Mouse (Mus musculus) small intestine, adult 2 months (tissue): ENCODE measurements around the gene Tec.

Experiments used
- CTCF ChIP-seq: fragments of 200-500 bp; IDR thresholded peaks from 2 replicates; pipeline ENCODE4 v1.5.1; 2012; ENCODE audit warnings: low read depth, mild to moderate bottlenecking, control low read depth, inconsistent platforms, low read length, moderate library complexity, mixed read lengths; ENCODE audit not compliant: insufficient replicate concordance, insufficient read length; ENCODE audit errors: extremely low read depth
- POLR2A ChIP-seq: fragments of 200-500 bp; IDR thresholded peaks from 2 replicates; pipeline ENCODE4 v1.6.1; 2012; ENCODE audit warnings: low read depth, mild to moderate bottlenecking, control low read depth, inconsistent platforms, low read length, moderate library complexity

- TF ChIP-seq CTCF (no peak), POLR2A (no peak)
Observed at GRCm38 (mm10) chr5:72901866-72902265, 33.6 kb upstream of the Tec start.
